Mouse (Mus musculus) heart, adult 2 months (tissue): ENCODE measurements around the gene Hpse2.

Experiments used
- CTCF ChIP-seq: fragments of 200-600 bp; IDR thresholded peaks from 2 replicates; pipeline ENCODE4 v1.8.1; 2022; ENCODE audit warnings: antibody characterized with exemption, mild to moderate bottlenecking, moderate library complexity
- EP300 ChIP-seq: fragments of 200-500 bp; IDR thresholded peaks from 2 replicates; pipeline ENCODE4 v1.6.1; 2011; ENCODE audit warnings: low read depth, low read length, control low read depth; ENCODE audit not compliant: insufficient read depth
- POLR2A ChIP-seq: fragments of 200-500 bp; IDR thresholded peaks from 2 replicates; pipeline ENCODE4 v1.6.1; 2011; ENCODE audit warnings: mild to moderate bottlenecking, low read depth, low read length, control low read depth; ENCODE audit not compliant: insufficient read depth

GRCm38 (mm10) chr19:43064155-43064554 lies 324.0 kb downstream of the Hpse2 start:
- TF ChIP-seq CTCF (no peak), POLR2A (no peak), EP300 (no peak)
